Mouse (Mus musculus) liver, embryonic 14.5 days (tissue): ENCODE data around the gene 4930469K13Rik. TPM values are rescaled to one million over a fixed set of nuclear protein-coding genes. Genes with fewer than 3 reads are reported as not detected.
A peak's percentile ranks its signal among the peaks of the same experiment; 100 is the strongest.

ENCODE experiments used
- ATAC-seq: fragments of 200-750 bp; cut with Nextera tagmentation; 2 replicates; pipeline ENCODE4 v1.8.0; 2017; ENCODE audit warnings: moderate number of reproducible peaks, mild to moderate bottlenecking, moderate library complexity; ENCODE audit not compliant: insufficient read depth
- DNase-seq, 3 experiments: peaks; one replicate each; pipeline ENCODE4 v3.0.0-alpha.2; 2012 to 2013; ENCODE audit warnings: low read depth in 3 of 3, low spot score in 3 of 3
- H3K27ac ChIP-seq: fragments of 300-500 bp; sonication (generic); 2 replicates; pipeline ENCODE4 v1.5.1; 2014; ENCODE audit warnings: moderate library complexity, mild to moderate bottlenecking, control low read depth, inconsistent platforms
- H3K27me3 ChIP-seq: fragments of 300-500 bp; sonication (generic); 2 replicates; pipeline ENCODE4 v1.6.1; 2014; ENCODE audit warnings: mild to moderate bottlenecking, low read length, moderate library complexity; ENCODE audit not compliant: control insufficient read depth, insufficient read depth
- H3K36me3 ChIP-seq: fragments of 300-500 bp; sonication (generic); replicated peaks from 2 replicates; pipeline ENCODE4 v1.6.1; 2014; ENCODE audit warnings: low read depth; ENCODE audit not compliant: control insufficient read depth, insufficient read depth
- H3K4me1 ChIP-seq, 2 experiments: fragments of 200-500 bp in 1 of 2; fragments of 300-500 bp in 1 of 2; sonication (generic) in 1 of 2; replicated peaks; 2 replicates each; pipeline ENCODE4 v1.6.1; 2012 to 2014; ENCODE audit warnings: antibody characterized with exemption in 1 of 2, inconsistent platforms in 1 of 2, low read length in 1 of 2; ENCODE audit not compliant: control insufficient read depth in 2 of 2, insufficient read depth in 2 of 2
- H3K4me2 ChIP-seq: fragments of 300-500 bp; sonication (generic); 2 replicates; pipeline ENCODE4 v1.6.1; 2014; ENCODE audit warnings: low read depth, mild to moderate bottlenecking, control low read depth, moderate library complexity
- H3K4me3 ChIP-seq, 2 experiments: fragments of 200-500 bp in 1 of 2; fragments of 300-500 bp in 1 of 2; sonication (generic) in 1 of 2; 2 replicates each; pipeline ENCODE4 v1.5.1; 2012 to 2014; ENCODE audit warnings: low read depth in 2 of 2, low read length in 2 of 2, mild to moderate bottlenecking in 2 of 2, control low read depth in 1 of 2, inconsistent platforms in 1 of 2, moderate library complexity in 1 of 2; ENCODE audit not compliant: insufficient read depth in 1 of 2
- H3K9ac ChIP-seq: fragments of 300-500 bp; sonication (generic); replicated peaks from 2 replicates; pipeline ENCODE4 v1.6.1; 2014; ENCODE audit warnings: mild to moderate bottlenecking, control low read depth, moderate library complexity
- H3K9me3 ChIP-seq: fragments of 300-500 bp; sonication (generic); 2 replicates; pipeline ENCODE4 v1.6.1; 2016; ENCODE audit warnings: low read length, mixed read lengths; ENCODE audit not compliant: control insufficient read depth
- CTCF ChIP-seq: IDR thresholded peaks from 2 replicates; pipeline ENCODE4 v1.5.1; 2016; ENCODE audit warnings: antibody characterized with exemption, low read depth, control low read depth
- EP300 ChIP-seq: IDR thresholded peaks from 2 replicates; pipeline ENCODE4 v1.6.1; 2016; ENCODE audit warnings: antibody characterized with exemption, low read depth
- WGBS: fragments of 180-500 bp; shearing (Covaris S2); extraction: QIAGEN DNeasy Blood & Tissue Kit; methylation state at CpG from one replicate; pipeline ENCODE4 v1.1.7; 2014; ENCODE audit not compliant: insufficient replicate concordance; 5-methylcytosine and 5-hydroxymethylcytosine counted together
- polyA plus RNA-seq, 2 experiments: library from polyadenylated mRNA; depleted of rRNA in 1 of 2; stranded (reverse) in 1 of 2; unstranded in 1 of 2; fragments of >200 nt; fragmentation: Nextera tagmentation in 1 of 2; extraction: Ambion mirVana in 1 of 2; gene quantifications; 2 replicates each; pipeline versions ENCODE4 v1.2.1 to v1.2.3; 2012 to 2014

Gene 4930469K13Rik
- polyA plus RNA-seq, 2 experiments, result not detected

- no peaks in the 10 kb centered on the region for H3K27me3 ChIP-seq
- H3K4me1 ChIP-seq, result no peaks in the 10 kb centered on the region
- no peak overlapping the region for H3K4me3 ChIP-seq
- no peaks in the 10 kb centered on the region for H3K36me3 ChIP-seq
- H3K4me2 ChIP-seq, result no peak overlapping the region
- TF ChIP-seq EP300 (no peak), CTCF (no peak)
- 47% methylated on average over 5 of the region's 5 CpGs for WGBS
- H3K9me3 ChIP-seq, result no peaks in the 10 kb centered on the region
- H3K27ac ChIP-seq, result no peak overlapping the region
- DNase-seq, result no peak
- no peak for ATAC-seq
- no peak overlapping the region for H3K9ac ChIP-seq
Measured at GRCm38 (mm10) chr11:34002593-34002965, 95.8 kb downstream of the 4930469K13Rik start.

DNA sequence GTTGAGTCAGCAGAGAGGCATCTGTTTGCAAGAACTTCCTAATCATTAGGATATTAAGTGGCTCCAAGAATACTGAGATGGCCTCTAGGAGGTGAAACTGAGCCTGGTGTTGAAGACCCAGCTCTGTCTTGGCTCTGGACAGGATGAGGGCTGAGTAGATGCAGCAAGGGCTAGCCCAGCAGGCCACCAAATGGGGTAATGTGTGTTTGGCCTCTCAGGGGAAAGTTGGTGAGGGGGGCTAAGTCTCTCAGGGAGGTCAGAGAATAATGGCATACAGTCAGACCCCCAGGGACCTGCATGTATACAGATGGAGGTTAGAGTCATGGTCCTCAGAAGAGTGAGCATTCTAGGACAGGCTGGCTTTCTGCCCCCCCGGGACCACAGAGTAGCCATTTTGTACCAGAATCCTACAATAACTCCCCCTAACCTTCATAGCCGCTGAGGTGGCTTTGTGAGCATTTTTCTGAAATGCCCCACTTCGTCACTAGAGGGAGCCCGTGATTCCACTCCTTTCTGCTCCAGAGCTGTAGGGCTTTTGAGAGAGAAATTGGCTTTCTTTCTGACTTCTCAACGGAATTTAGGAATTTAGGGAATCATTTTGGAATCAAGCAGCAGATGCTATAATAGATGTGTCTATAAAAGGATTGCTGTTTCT, 96.3 kb downstream of the 4930469K13Rik start:
- Histone ChIP-seq H3K4me3 (no peak overlapping the region), H3K27me3 (no peaks in the 10 kb centered on the region), H3K4me1 (no peaks in the 10 kb centered on the region), H3K9me3 (no peaks in the 10 kb centered on the region), H3K27ac (no peak overlapping the region), H3K36me3 (no peaks in the 10 kb centered on the region), H3K9ac (no peak overlapping the region), H3K4me2 (no peak overlapping the region)
- WGBS, result 3% methylated on average over 5 of the region's 5 CpGs
- no peak for ATAC-seq
- peak in 1 of 3 experiments; percentile 29 for DNase-seq
- TF ChIP-seq CTCF, result peak; percentile 72
- no peak for TF ChIP-seq EP300

GRCm38 (mm10) chr11:34000416-34000815, 97.9 kb downstream of the 4930469K13Rik start:
- H3K9me3 ChIP-seq, result no peaks in the 10 kb centered on the region
- no peak overlapping the region for H3K9ac ChIP-seq
- DNase-seq, result no peak
- no peak for TF ChIP-seq EP300
- TF ChIP-seq CTCF, result no peak
- H3K4me1 ChIP-seq, result no peaks in the 10 kb centered on the region
- H3K4me3 ChIP-seq, result no peak overlapping the region
- no peaks in the 10 kb centered on the region for H3K36me3 ChIP-seq
- no peaks in the 10 kb centered on the region for H3K27me3 ChIP-seq
- no peak overlapping the region for H3K27ac ChIP-seq
- 34% methylated on average over 3 of the region's 3 CpGs for WGBS
- no peak for ATAC-seq
- H3K4me2 ChIP-seq, result no peak overlapping the region

DNA sequence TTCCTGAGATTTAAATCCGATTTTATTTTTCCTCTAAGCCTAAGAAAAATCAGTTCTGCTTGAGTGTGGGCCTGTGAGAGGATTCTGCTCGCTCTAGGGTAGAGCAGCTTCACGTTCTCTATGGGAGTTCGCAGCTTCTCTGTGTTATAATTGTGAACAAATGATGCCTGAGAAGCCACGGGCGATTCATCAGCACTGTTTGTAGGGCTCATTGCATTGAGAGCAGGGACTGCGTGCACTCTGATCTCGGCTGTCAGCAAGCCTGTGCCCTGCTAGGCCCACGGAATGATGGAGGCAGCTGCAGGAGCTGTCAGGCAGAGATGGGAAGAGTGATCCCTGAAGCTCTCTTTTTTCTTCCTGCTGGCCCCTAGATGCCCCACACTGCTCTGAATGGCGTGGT, 100.1 kb downstream of the 4930469K13Rik start:
- 52% methylated on average over 10 of the region's 10 CpGs for WGBS
- no peak for DNase-seq
- TF ChIP-seq EP300 (no peak), CTCF (no peak)
- Histone ChIP-seq H3K9me3 (no peaks in the 10 kb centered on the region), H3K4me1 (peaks cover 0 to 2% of the 10 kb centered on the region in 2 experiments; a peak in 1 of 4 replicates), H3K4me3 (no peak overlapping the region), H3K27ac (no peak overlapping the region), H3K36me3 (no peaks in the 10 kb centered on the region), H3K4me2 (no peak overlapping the region), H3K27me3 (no peaks in the 10 kb centered on the region), H3K9ac (no peak overlapping the region)
- ATAC-seq, result no peak

DNA sequence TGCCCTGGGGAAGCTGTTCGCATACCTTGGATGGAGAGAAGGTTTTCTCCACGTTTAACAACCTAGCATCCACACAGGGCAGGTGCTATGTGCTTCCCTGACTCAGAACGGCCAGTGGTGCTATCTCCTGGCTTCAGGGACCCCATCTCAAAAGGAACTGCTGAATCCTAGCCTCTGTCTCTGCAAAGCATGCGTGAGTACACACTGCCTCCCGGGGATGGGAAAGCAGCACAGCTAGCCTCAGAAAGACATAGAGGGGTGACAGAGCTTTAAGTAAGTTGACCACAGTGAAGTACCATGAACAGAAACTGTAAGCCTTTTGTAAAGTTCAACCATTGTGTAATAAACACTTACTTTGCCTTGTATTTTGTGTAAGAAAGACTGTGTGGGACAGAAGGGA, 104.9 kb downstream of the 4930469K13Rik start:
- no peak overlapping the region for H3K4me2 ChIP-seq
- DNase-seq (no peak), ATAC-seq (no peak)
- WGBS, result 43% methylated on average over 5 of the region's 5 CpGs
- H3K4me1 ChIP-seq, result peaks cover 0 to 5% of the 10 kb centered on the region in 2 experiments; a peak in 1 of 4 replicates
- TF ChIP-seq CTCF (peak; percentile 15; the same call in 1 of the 2 replicates), EP300 (no peak)
- no peaks in the 10 kb centered on the region for H3K9me3 ChIP-seq
- H3K36me3 ChIP-seq, result no peaks in the 10 kb centered on the region
- no peak overlapping the region for H3K4me3 ChIP-seq
- no peaks in the 10 kb centered on the region for H3K27me3 ChIP-seq
- no peak overlapping the region for H3K27ac ChIP-seq
- H3K9ac ChIP-seq, result no peak overlapping the region
